Mouse (Mus musculus) cerebellum, adult 2 months (tissue): Measurements from ENCODE around the gene Ddr1. TPM values are rescaled to one million over a fixed set of nuclear protein-coding genes. Genes with fewer than 3 reads are reported as not detected.

Experiments used
- DNase-seq, 2 experiments: peaks; one replicate each; pipeline ENCODE4 v3.0.0; 2021
- H3K27ac ChIP-seq: fragments of 200-500 bp; 2 replicates; pipeline ENCODE4 v1.5.1; 2012; ENCODE audit warnings: low read length, control low read depth, inconsistent platforms; ENCODE audit not compliant: insufficient read depth
- H3K27me3 ChIP-seq: fragments of 200-500 bp; 2 replicates; pipeline ENCODE4 v1.6.1; 2012; ENCODE audit warnings: inconsistent platforms, mild to moderate bottlenecking, low read length, moderate library complexity; ENCODE audit not compliant: control insufficient read depth, insufficient read depth
- H3K4me1 ChIP-seq: fragments of 200-500 bp; 2 replicates; pipeline ENCODE4 v1.6.1; 2011; ENCODE audit warnings: low read length; ENCODE audit not compliant: control insufficient read depth, insufficient read depth
- H3K4me3 ChIP-seq: fragments of 200-500 bp; replicated peaks from 2 replicates; pipeline ENCODE3; 2011; ENCODE audit warnings: mild to moderate bottlenecking, low read depth, low read length, control low read depth; ENCODE audit not compliant: insufficient read depth
- CTCF ChIP-seq: fragments of 200-500 bp; IDR thresholded peaks from 2 replicates; pipeline ENCODE4 v1.5.1; 2011; ENCODE audit warnings: low read depth, mild to moderate bottlenecking, control low read depth, low read length, moderate library complexity, borderline replicate concordance; ENCODE audit not compliant: insufficient read depth
- POLR2A ChIP-seq: fragments of 200-500 bp; IDR thresholded peaks from 2 replicates; pipeline ENCODE4 v1.6.1; 2011; ENCODE audit warnings: low read length, control low read depth, borderline replicate concordance; ENCODE audit not compliant: insufficient read depth
- WGBS: fragments of 180-500 bp; shearing (Covaris S2); methylation state at CpG from one replicate; pipeline ENCODE4 v1.1.7; 2018; 5-methylcytosine and 5-hydroxymethylcytosine counted together
- polyA plus RNA-seq: library from polyadenylated mRNA; depleted of rRNA; stranded (reverse); fragments of >200 nt; gene quantifications from 2 replicates; pipeline ENCODE4 v1.2.3, GENCODE M21; 2012

Ddr1 gene
- polyA plus RNA-seq, 1 experiment = 76.9 TPM

- no peak for DNase-seq
- H3K27ac ChIP-seq = no peak overlapping the region
- no peak for TF ChIP-seq POLR2A
Observed at GRCm38 (mm10) chr17:35717080-35717479, 12.7 kb upstream of the Ddr1 start.

GRCm38 (mm10) chr17:35716114-35716513, 11.7 kb upstream of the Ddr1 start:
- WGBS = 91% methylated on average over 3 of the region's 3 CpGs
- Histone ChIP-seq H3K4me1 (peaks cover under 1% of the 10 kb centered on the region; the same call in 1 of the 2 replicates), H3K27ac (no peak overlapping the region), H3K4me3 (no peak overlapping the region), H3K27me3 (no peaks in the 10 kb centered on the region)
- TF ChIP-seq CTCF (no peak), POLR2A (no peak)
- no peak for DNase-seq

More at GRCm38 (mm10) chr17:35717080-35717479, 12.7 kb upstream of the Ddr1 start:
- Histone ChIP-seq H3K4me1 (no peaks in the 10 kb centered on the region), H3K4me3 (no peak overlapping the region), H3K27me3 (no peaks in the 10 kb centered on the region)
- 87% methylated on average over 6 of the region's 6 CpGs for WGBS

DNA sequence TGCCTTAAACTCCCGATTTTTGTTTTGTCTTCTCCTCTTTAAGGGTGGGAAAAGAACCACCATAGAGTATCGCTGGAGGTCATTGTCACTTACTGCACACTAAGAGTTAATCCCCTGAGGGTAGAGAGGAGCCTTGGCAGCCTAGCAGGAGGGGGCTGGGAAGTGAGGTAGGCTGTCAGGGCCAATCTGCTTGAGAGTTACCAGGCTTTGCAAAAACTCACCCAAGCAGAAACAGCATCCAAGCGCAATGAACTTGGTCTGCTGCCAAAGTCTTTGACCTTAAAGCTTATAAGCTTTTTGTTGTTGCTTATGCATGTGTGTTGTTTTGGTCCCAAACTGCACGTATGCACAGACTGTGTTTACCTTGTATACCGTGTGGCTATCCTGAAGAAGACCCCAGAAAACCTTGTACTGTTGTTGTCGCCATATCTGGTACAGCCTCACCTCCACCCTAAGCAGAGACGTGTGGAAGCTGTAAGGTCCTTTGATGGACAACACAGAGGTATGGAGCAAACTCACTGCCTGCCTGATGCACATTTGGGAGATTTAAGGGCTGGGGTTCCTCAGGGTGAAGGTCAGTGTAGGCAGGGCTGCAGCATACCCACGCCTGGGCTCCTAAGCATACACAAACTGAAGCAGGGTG, 6.4 kb upstream of the Ddr1 start:
- H3K27ac ChIP-seq = peak overlapping the region; percentile 46; the same call in 1 of the 2 replicates
- no peak for TF ChIP-seq POLR2A
- TF ChIP-seq CTCF = no peak
- peak in 1 of 2 experiments; percentile 53 for DNase-seq
- 26% methylated on average over 8 of the region's 8 CpGs for WGBS
- H3K4me1 ChIP-seq = peaks cover 10% of the 10 kb centered on the region
- no peak overlapping the region for H3K4me3 ChIP-seq
- no peaks in the 10 kb centered on the region for H3K27me3 ChIP-seq

- Histone ChIP-seq H3K4me1 (peaks cover 24% of the 10 kb centered on the region), H3K27ac (no peak overlapping the region), H3K4me3 (no peak overlapping the region), H3K27me3 (no peaks in the 10 kb centered on the region)
- DNase-seq = no peak
- WGBS = 93% methylated on average over 2 of the region's 2 CpGs
- TF ChIP-seq POLR2A = no peak
- no peak for TF ChIP-seq CTCF
Observed at GRCm38 (mm10) chr17:35708611-35709010, 4.2 kb upstream of the Ddr1 start.

GRCm38 (mm10) chr17:35707929-35708328, 3.5 kb upstream of the Ddr1 start:
- DNase-seq = no peak
- TF ChIP-seq CTCF = no peak
- no peak for TF ChIP-seq POLR2A
- Histone ChIP-seq H3K27me3 (no peaks in the 10 kb centered on the region), H3K4me1 (peaks cover 25% of the 10 kb centered on the region), H3K27ac (no peak overlapping the region), H3K4me3 (no peak overlapping the region)
- 63% methylated on average over 7 of the region's 7 CpGs for WGBS

DNA sequence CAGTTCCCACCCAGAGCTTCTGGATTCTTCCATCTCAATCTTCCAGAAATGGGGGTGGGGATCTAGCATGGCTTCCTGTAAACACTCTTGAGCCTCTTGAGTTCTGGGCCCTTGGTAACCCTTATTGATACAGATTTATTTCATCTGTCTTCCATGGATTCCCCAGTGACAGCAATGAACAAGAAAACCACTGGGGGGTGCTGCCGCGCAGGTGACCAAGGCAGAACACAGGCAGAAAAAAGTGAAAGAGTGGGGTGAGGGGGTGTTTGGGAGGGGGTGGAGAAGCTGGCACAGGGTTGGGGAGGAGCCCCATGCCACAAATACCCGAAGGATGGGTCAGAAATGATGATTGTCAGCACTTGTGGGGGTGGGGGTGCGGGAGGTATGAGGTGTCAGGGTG, 1.4 kb upstream of the Ddr1 start:
- TF ChIP-seq CTCF = peak; percentile 67; the same call in 1 of the 2 replicates
- no peak for TF ChIP-seq POLR2A
- 23% methylated on average over 4 of the region's 4 CpGs for WGBS
- DNase-seq = peak in 1 of 2 experiments; percentile 43

DNA sequence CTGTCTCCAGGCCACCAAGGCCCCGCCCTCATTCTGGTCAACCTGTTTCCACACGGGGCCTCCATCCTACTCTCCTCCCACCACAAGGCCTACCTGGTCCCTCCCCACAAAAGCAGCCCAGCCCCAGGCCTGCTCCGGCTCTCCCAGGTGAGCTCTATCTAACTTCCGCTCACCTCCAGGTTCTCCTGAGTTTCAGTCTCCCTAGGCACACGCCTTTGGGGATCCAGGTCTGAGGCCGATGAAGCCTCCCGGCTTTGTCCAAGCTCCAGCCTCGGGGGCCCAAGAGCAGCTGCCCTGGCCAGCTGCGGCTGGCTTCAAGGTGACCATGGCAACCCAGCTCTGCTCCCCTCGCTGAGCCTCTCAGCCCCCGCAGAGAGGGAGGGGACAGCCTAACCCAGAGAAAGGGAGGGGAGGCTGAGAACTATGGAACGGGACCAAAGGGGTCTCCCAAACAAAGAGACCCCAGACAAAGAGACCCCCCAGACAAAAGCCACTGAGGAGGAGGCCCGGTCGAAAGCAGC, 610 bp downstream of the Ddr1 start:
- DNase-seq = no peak
- Histone ChIP-seq H3K27me3 (no peaks in the 10 kb centered on the region), H3K4me1 (peaks cover 18% of the 10 kb centered on the region), H3K4me3 (peak overlapping the region; percentile 17), H3K27ac (peak overlapping the region; percentile 31; the same call in 1 of the 2 replicates)
- TF ChIP-seq CTCF (no peak), POLR2A (no peak)
- 33% methylated on average over 14 of the region's 14 CpGs for WGBS

More for the DNA sequence above, 1.4 kb upstream of the Ddr1 start:
- H3K27ac ChIP-seq = no peak overlapping the region
- no peak overlapping the region for H3K4me3 ChIP-seq
- H3K27me3 ChIP-seq = no peaks in the 10 kb centered on the region
- H3K4me1 ChIP-seq = peaks cover 25% of the 10 kb centered on the region

DNA sequence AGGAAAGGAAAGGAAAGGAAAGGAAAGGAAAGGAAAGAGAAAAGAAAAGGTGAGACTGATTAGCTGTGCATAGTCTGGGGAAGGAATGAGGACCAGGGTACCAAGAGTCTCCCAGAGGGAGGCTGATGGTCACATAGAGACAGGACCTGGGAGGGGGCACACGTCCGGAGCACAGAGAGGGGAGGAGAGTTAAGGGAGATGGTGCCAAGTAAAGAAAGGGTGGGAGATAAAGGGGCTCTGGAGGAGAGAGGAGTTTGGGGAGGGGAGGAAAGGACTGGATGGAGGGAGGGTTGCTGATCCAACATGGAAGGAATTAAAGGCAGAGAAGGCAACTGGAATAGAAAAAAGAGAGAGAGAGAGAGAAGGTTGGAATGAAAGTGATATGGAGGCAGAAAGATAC, 1.4 kb downstream of the Ddr1 start:
- TF ChIP-seq POLR2A (no peak), CTCF (no peak)
- Histone ChIP-seq H3K27me3 (no peaks in the 10 kb centered on the region), H3K27ac (no peak overlapping the region), H3K4me1 (peaks cover 23% of the 10 kb centered on the region), H3K4me3 (no peak overlapping the region)
- DNase-seq = no peak
- 44% methylated on average over 2 of the region's 2 CpGs for WGBS
